Mouse (Mus musculus) liver, adult 2 months (tissue): ENCODE results near the gene Nfe2l3. TPM values are rescaled to one million over a fixed set of nuclear protein-coding genes. Genes with fewer than 3 reads are reported as not detected.

ENCODE experiments used
- DNase-seq: peaks from one replicate; pipeline ENCODE4 v3.0.0-alpha.2; 2011; ENCODE audit warnings: low read depth, low spot score; ENCODE audit errors: extremely low read depth
- H3K27ac ChIP-seq: fragments of 200-500 bp; replicated peaks from 2 replicates; pipeline ENCODE4 v1.5.1; 2012; ENCODE audit warnings: low read depth, mild to moderate bottlenecking, control low read depth, inconsistent platforms, low read length; ENCODE audit not compliant: insufficient read depth
- H3K27me3 ChIP-seq: fragments of 200-500 bp; 2 replicates; pipeline ENCODE4 v1.6.1; 2012; ENCODE audit warnings: mild to moderate bottlenecking, moderate library complexity, low read length, inconsistent platforms; ENCODE audit not compliant: control insufficient read depth, insufficient read depth
- H3K36me3 ChIP-seq: fragments of 200-500 bp; 2 replicates; pipeline ENCODE4 v1.6.1; 2012; ENCODE audit warnings: low read length, inconsistent platforms; ENCODE audit not compliant: control insufficient read depth, insufficient read depth
- H3K4me1 ChIP-seq: fragments of 200-500 bp; 2 replicates; pipeline ENCODE4 v1.6.1; 2011; ENCODE audit warnings: low read length; ENCODE audit not compliant: control insufficient read depth, insufficient read depth
- H3K4me3 ChIP-seq: fragments of 200-500 bp; 2 replicates; pipeline ENCODE4 v1.5.1; 2011; ENCODE audit warnings: low read depth, mild to moderate bottlenecking, control low read depth, low read length, moderate library complexity; ENCODE audit not compliant: insufficient read depth
- H3K79me2 ChIP-seq: fragments of 200-500 bp; 2 replicates; pipeline ENCODE4 v1.6.1; 2012; ENCODE audit warnings: inconsistent platforms, mild to moderate bottlenecking, low read length, moderate library complexity; ENCODE audit not compliant: control insufficient read depth, insufficient read depth
- H3K9ac ChIP-seq: fragments of 200-500 bp; 2 replicates; pipeline ENCODE4 v1.6.1; 2012; ENCODE audit warnings: low read depth, mild to moderate bottlenecking, control low read depth, inconsistent platforms, low read length
- CTCF ChIP-seq: fragments of 200-500 bp; IDR thresholded peaks from 2 replicates; pipeline ENCODE4 v1.5.1; 2011; ENCODE audit warnings: low read depth, low read length, control low read depth
- POLR2A ChIP-seq: fragments of 200-500 bp; IDR thresholded peaks from 2 replicates; pipeline ENCODE4 v1.6.1; 2011; ENCODE audit warnings: low read length, control low read depth; ENCODE audit not compliant: insufficient read depth; ENCODE audit errors: extremely low read depth
- WGBS: fragments of 180-500 bp; shearing (Covaris S2); methylation state at CpG from one replicate; pipeline ENCODE4 v1.1.7; 2018; 5-methylcytosine and 5-hydroxymethylcytosine counted together
- polyA plus RNA-seq: library from polyadenylated mRNA; depleted of rRNA; stranded (reverse); fragments of >200 nt; gene quantifications from 2 replicates; pipeline ENCODE4 v1.2.3, GENCODE M21; 2012
- total RNA-seq: library from RNA; depleted of rRNA; stranded (reverse); fragments of >200 nt; gene quantifications from 2 replicates; pipeline ENCODE4 v1.2.3, GENCODE M21; 2014

The Nfe2l3 gene
- total and polyA plus RNA-seq, 2 experiments, result 0.18 to 0.33 TPM

- H3K27ac ChIP-seq, result no peak overlapping the region
- H3K36me3 ChIP-seq, result peaks cover 45% of the 10 kb centered on the region
- H3K9ac ChIP-seq, result no peak overlapping the region
- DNase-seq, result peak; percentile 57
- no peaks in the 10 kb centered on the region for H3K27me3 ChIP-seq
- no peaks in the 10 kb centered on the region for H3K79me2 ChIP-seq
- H3K4me1 ChIP-seq, result peaks cover 4% of the 10 kb centered on the region
- WGBS, result 49% methylated on average over 2 of the region's 2 CpGs
- TF ChIP-seq POLR2A, result no peak
- no peak for TF ChIP-seq CTCF
- no peak overlapping the region for H3K4me3 ChIP-seq
Measured at GRCm38 (mm10) chr6:51458925-51459312, 26.4 kb downstream of the Nfe2l3 start.

- Histone ChIP-seq H3K36me3 (peaks cover 49% of the 10 kb centered on the region), H3K4me3 (no peak overlapping the region), H3K9ac (no peak overlapping the region), H3K27me3 (no peaks in the 10 kb centered on the region), H3K79me2 (no peaks in the 10 kb centered on the region), H3K4me1 (peaks cover 4% of the 10 kb centered on the region), H3K27ac (no peak overlapping the region)
- no peak for TF ChIP-seq POLR2A
- TF ChIP-seq CTCF, result no peak
- no peak for DNase-seq
- 65% methylated on average over 5 of the region's 5 CpGs for WGBS
Measured at GRCm38 (mm10) chr6:51459313-51460020, 27.0 kb downstream of the Nfe2l3 start.

- no peaks in the 10 kb centered on the region for H3K27me3 ChIP-seq
- no peak overlapping the region for H3K4me3 ChIP-seq
- peaks cover 4% of the 10 kb centered on the region for H3K4me1 ChIP-seq
- no peak for TF ChIP-seq POLR2A
- H3K79me2 ChIP-seq, result no peaks in the 10 kb centered on the region
- H3K9ac ChIP-seq, result no peak overlapping the region
- no peak overlapping the region for H3K27ac ChIP-seq
- 89% methylated on average over 4 of the region's 4 CpGs for WGBS
- DNase-seq, result no peak
- peaks cover 52% of the 10 kb centered on the region for H3K36me3 ChIP-seq
Measured at GRCm38 (mm10) chr6:51460021-51460360, 27.5 kb downstream of the Nfe2l3 start.

DNA sequence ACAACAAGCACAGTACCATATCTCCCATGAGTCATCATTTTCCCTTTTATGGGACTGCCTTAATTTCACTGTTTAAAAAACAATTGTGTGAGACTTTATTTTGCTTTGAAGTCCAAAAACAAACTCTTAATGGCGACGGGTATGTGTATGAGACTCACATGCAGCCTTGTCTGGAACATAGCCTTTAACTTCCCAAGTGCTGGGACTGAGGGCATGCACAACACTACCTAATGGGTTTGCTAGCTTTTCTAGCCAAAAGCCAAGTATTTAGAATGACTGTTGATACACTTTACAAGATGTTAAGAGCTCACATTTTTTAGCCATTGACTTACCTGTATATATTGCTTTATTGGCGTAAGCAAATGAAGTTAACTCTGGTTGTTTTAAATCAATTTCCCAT, 27.9 kb downstream of the Nfe2l3 start:
- H3K27ac ChIP-seq, result no peak overlapping the region
- peaks cover 55% of the 10 kb centered on the region for H3K36me3 ChIP-seq
- no peaks in the 10 kb centered on the region for H3K27me3 ChIP-seq
- H3K4me1 ChIP-seq, result peaks cover 4% of the 10 kb centered on the region
- H3K79me2 ChIP-seq, result no peaks in the 10 kb centered on the region
- DNase-seq, result no peak
- WGBS, result 87% methylated on average over 3 of the region's 3 CpGs
- H3K4me3 ChIP-seq, result no peak overlapping the region
- TF ChIP-seq POLR2A (no peak), CTCF (no peak)
- no peak overlapping the region for H3K9ac ChIP-seq

DNA sequence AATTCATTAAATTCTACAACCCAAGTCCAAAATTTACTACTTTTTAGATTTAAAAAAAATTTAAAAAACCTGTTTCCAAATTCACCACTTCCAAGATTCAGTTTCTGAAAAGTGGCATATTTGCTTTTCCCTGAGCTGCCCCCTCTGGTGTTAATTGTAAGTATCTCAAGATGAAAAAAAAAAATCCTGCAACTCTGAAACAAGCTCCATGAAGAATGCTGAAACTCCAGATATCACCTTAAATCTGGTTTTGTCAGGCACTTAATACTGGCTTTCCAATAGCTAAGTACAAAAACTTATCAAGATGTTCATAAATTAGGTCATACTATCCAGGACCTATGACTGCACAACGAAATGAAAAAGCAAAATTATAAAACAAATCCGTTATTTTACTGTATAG, 35.2 kb downstream of the Nfe2l3 start:
- H3K36me3 ChIP-seq, result peaks cover 38% of the 10 kb centered on the region

DNA sequence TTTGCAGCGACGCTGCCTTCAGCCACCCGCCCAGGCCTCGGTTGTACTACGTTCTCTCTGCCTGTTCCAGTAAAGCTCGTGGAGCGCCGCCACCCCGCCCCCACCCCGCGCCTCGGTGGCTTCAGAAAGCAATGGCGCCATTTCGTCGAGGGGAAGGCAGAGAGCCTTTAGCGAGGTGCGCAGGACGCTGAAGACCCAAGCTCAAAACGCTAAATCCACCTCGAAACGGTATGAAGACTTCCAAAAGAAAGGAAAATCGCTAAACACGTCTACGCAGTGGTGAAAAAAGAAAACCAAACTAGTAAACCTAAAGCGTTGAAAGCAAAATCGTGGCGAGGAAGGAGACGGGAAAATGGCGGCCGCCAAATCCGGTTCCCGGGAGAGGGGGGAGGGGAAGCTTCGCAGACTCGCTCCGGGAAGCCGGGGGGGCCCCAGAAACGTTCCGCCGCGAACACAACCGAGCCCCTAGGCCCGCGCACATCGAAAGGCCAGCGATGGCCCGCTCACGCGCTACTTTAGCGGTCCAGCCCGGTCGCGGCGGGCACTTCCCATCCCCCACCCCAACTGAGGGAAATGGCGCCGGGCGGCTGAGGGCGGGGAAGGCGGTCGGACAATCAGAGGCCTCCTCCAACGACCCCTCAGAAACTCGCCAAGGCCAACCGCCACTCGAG, 36.6 kb downstream of the Nfe2l3 start:
- under 1% methylated on average over 63 of the region's 63 CpGs for WGBS
- Histone ChIP-seq H3K36me3 (peaks cover 26% of the 10 kb centered on the region), H3K79me2 (peaks cover 17% of the 10 kb centered on the region; the same call in 1 of the 2 replicates), H3K27ac (peak overlapping the region; percentile 93), H3K4me3 (peak overlapping the region; percentile 73), H3K4me1 (peaks cover 4% of the 10 kb centered on the region; the same call in 1 of the 2 replicates), H3K9ac (peak overlapping the region; percentile 84), H3K27me3 (no peaks in the 10 kb centered on the region)
- peak; percentile 68 for DNase-seq
- TF ChIP-seq POLR2A, result 0 out of 2 replicates have a peak, but pooled peaks have one; percentile 34
- TF ChIP-seq CTCF, result no peak

More for the DNA sequence above, 35.2 kb downstream of the Nfe2l3 start:
- Histone ChIP-seq H3K4me3 (peak overlapping the region; percentile 73; the same call in 1 of the 2 replicates), H3K27me3 (no peaks in the 10 kb centered on the region), H3K9ac (no peak overlapping the region), H3K4me1 (peaks cover 4% of the 10 kb centered on the region; the same call in 1 of the 2 replicates), H3K79me2 (peaks cover 17% of the 10 kb centered on the region; the same call in 1 of the 2 replicates), H3K27ac (no peak overlapping the region)
- no peak for DNase-seq
- TF ChIP-seq CTCF, result no peak
- no peak for TF ChIP-seq POLR2A
- WGBS, result 2% methylated on average over 2 of the region's 2 CpGs
